Mouse (Mus musculus) limb, embryonic 10.5 days (tissue): ENCODE measurements around the gene Rsu1. TPM values are rescaled to one million over a fixed set of nuclear protein-coding genes. Genes with fewer than 3 reads are reported as not detected.
"Not testable (repeated sequence)": the region's sequence is repeated elsewhere in the genome, so short reads cannot be mapped to it uniquely, and the experiment has no call there.

Experiments
- DNase-seq: peaks from one replicate; pipeline ENCODE4 v3.0.0-alpha.2; 2017; ENCODE audit warnings: low spot score
- H3K27ac ChIP-seq: fragments of 300-500 bp; sonication (generic); 2 replicates; pipeline ENCODE4 v1.5.1; 2016; ENCODE audit warnings: mild to moderate bottlenecking
- H3K27me3 ChIP-seq: fragments of 300-500 bp; sonication (generic); 2 replicates; pipeline ENCODE4 v1.6.1; 2016; ENCODE audit warnings: low read depth, mild to moderate bottlenecking; ENCODE audit not compliant: poor library complexity, severe bottlenecking
- H3K36me3 ChIP-seq: fragments of 300-500 bp; sonication (generic); 2 replicates; pipeline ENCODE4 v1.6.1; 2016; ENCODE audit warnings: mild to moderate bottlenecking, moderate library complexity
- H3K4me1 ChIP-seq: fragments of 300-500 bp; sonication (generic); 2 replicates; pipeline ENCODE4 v1.6.1; 2016
- H3K4me3 ChIP-seq: fragments of 300-500 bp; sonication (generic); 2 replicates; pipeline ENCODE4 v1.5.1; 2016; ENCODE audit warnings: mild to moderate bottlenecking, moderate library complexity
- H3K9me3 ChIP-seq: fragments of 300-500 bp; sonication (generic); replicated peaks from 2 replicates; pipeline ENCODE4 v1.6.1; 2016; ENCODE audit warnings: mild to moderate bottlenecking
- WGBS: fragments of 180-500 bp; shearing (Covaris S2); methylation state at CpG from one replicate; pipeline ENCODE4 v1.1.7; 2016; 5-methylcytosine and 5-hydroxymethylcytosine counted together
- polyA plus RNA-seq: library from polyadenylated mRNA; unstranded; fragments of >200 nt; fragmentation: Nextera tagmentation; extraction: Ambion mirVana; gene quantifications from 2 replicates; pipeline ENCODE4 v1.2.1, GENCODE M21; 2016

Rsu1 gene
- polyA plus RNA-seq, 1 experiment from 2014 or later, result 79.1 TPM

DNA sequence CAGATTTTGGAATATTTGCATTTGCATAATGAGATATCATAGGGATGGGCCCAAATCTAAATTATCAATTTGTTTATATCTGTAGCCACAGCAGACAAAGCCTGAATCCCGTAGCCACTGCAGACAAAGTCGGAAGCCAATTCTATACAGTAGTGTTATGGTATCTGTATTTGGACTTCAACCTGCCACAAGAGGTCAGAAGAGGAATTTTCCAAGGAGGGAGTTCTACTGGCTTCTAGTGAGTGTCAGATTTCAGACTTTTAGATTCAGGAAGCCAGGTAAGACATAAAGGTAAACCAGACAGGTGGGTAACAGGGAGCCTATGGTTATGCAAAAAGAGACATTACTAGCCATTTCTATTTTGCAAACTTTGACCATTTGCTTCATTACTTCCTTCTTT, 64.4 kb downstream of the Rsu1 start:
- H3K36me3 ChIP-seq, result no peaks in the 10 kb centered on the region
- no peaks in the 10 kb centered on the region for H3K9me3 ChIP-seq
- WGBS, result 90% methylated on average over 2 of the region's 2 CpGs
- no peaks in the 10 kb centered on the region for H3K4me1 ChIP-seq
- H3K27ac ChIP-seq, result no peak overlapping the region
- no peak overlapping the region for H3K4me3 ChIP-seq
- no peak for DNase-seq
- H3K27me3 ChIP-seq, result no peaks in the 10 kb centered on the region

DNA sequence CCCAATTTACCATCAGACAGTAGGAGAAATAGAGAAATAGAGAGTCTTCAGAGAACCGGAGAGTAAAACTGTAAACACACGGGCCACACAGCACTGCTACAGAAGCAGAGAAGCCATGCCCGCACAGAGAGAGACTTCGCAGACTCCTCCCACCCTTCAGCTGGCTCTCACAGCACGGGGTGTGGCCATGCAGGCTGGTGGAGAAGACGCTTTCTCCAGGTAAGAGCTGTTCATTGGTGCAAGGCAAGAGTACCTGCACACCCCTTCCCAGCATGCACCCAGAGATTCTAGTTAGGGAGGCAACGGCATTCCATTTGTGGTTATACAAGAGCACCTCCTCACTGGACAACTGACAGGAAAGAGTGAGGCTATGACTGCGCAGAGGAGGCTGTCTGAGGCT, 64.8 kb downstream of the Rsu1 start:
- no peaks in the 10 kb centered on the region for H3K4me1 ChIP-seq
- H3K27ac ChIP-seq, result no peak overlapping the region
- no peak for DNase-seq
- 60% methylated on average over 8 of the region's 8 CpGs for WGBS
- no peaks in the 10 kb centered on the region for H3K9me3 ChIP-seq
- no peak overlapping the region for H3K4me3 ChIP-seq
- no peaks in the 10 kb centered on the region for H3K27me3 ChIP-seq
- no peaks in the 10 kb centered on the region for H3K36me3 ChIP-seq

DNA sequence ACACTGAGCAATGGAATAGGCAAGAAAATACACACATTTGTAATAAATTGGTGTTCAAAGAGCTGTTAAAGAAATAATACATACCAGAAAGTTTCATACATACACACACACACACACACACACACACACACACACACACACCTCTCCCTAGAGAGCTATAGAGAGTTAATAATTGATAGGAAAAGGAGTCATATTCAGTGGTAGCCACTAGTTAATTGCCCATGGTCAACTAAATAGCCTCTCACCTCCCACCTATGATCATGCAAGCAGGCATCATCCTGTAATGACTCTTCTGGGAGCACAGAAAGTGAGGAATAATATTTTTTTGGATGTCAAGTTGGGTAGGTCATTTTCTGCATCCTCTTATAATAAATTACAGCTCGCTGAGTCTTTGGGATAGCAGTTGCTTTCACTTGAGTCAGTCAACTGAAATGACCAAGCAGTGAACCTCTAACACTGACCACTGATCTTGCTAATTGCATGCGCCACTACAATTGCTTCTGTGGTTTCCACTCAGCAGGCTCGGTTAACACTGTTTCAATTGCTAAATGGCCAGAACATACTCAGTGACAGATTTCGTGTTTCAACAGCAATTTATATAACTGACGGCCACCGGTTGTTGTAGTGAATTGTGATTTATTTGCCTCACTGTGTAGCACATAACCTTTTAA, 68.3 kb downstream of the Rsu1 start:
- WGBS, result 82% methylated on average over 6 of the region's 6 CpGs
- no peak for DNase-seq
- no peak overlapping the region for H3K4me3 ChIP-seq
- H3K9me3 ChIP-seq, result no peaks in the 10 kb centered on the region
- H3K36me3 ChIP-seq, result no peaks in the 10 kb centered on the region
- no peaks in the 10 kb centered on the region for H3K27me3 ChIP-seq
- H3K4me1 ChIP-seq, result no peaks in the 10 kb centered on the region
- H3K27ac ChIP-seq, result no peak overlapping the region

DNA sequence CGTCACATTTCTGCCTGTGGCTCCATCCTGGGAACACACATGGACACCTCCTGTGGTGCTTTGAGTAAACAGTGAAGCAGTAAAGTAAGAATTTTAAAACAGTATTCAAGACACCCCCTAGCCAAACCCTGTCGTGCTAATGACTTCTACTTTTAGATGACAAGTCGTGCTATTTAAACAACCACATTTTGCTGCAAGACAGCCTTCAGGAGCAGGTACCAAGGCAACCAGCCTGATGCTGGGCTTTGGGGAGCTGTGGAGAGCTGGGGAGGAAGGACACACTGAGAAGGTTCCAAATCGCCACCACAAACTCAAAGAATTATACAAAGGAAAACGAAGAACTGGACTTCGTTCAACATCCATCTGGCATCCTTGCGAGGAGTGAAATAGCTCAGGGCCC, 71.5 kb downstream of the Rsu1 start:
- Histone ChIP-seq H3K4me3 (no peak overlapping the region), H3K36me3 (no peaks in the 10 kb centered on the region), H3K9me3 (no peaks in the 10 kb centered on the region), H3K27ac (no peak overlapping the region), H3K4me1 (no peaks in the 10 kb centered on the region), H3K27me3 (no peaks in the 10 kb centered on the region)
- 76% methylated on average over 7 of the region's 7 CpGs for WGBS
- DNase-seq, result no peak

DNA sequence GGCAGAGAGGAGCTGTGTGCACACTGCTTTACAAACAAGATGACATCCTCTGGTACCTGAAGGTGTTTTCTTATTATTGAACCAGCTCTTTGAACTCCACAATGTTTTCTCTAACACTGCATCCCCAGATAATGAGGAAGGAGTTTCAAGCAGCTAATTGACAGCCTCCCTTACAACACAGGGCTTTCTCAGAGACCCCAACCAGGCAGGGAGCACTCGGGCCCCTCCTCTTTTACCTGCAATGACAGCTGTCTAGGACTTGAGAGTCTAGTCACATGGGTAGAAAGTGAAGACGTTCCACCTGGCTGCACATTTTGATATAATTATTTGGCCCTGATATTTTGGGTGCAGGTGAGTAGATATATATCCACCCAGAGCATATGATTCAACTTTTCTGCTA, 72.2 kb downstream of the Rsu1 start:
- Histone ChIP-seq H3K36me3 (no peaks in the 10 kb centered on the region), H3K9me3 (no peaks in the 10 kb centered on the region), H3K27me3 (no peaks in the 10 kb centered on the region), H3K4me1 (no peaks in the 10 kb centered on the region), H3K27ac (no peak overlapping the region), H3K4me3 (no peak overlapping the region)
- DNase-seq, result no peak
- 73% methylated on average over 2 of the region's 2 CpGs for WGBS

DNA sequence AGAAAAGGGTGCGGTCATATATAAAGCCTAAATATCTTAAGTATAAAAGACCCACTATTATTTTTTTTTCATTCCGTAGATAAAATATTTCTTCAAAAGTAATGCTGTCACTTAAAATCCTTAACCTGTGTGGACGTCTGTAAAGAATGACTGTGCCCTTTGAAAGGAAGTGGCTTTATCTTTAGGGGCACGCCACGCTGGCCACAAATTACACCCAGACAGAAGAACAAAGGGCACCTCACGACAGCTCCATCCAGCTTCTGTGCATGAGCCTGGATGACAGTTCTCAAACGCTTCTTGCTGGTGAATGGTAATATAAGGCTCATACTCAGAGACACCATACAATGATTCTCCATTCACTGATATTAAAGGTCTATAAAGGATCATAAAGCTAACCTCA, 75.7 kb downstream of the Rsu1 start:
- no peak for DNase-seq
- no peaks in the 10 kb centered on the region for H3K27me3 ChIP-seq
- no peaks in the 10 kb centered on the region for H3K4me1 ChIP-seq
- WGBS, result 65% methylated on average over 7 of the region's 7 CpGs
- no peak overlapping the region for H3K4me3 ChIP-seq
- no peak overlapping the region for H3K27ac ChIP-seq
- no peaks in the 10 kb centered on the region for H3K9me3 ChIP-seq
- H3K36me3 ChIP-seq, result no peaks in the 10 kb centered on the region

DNA sequence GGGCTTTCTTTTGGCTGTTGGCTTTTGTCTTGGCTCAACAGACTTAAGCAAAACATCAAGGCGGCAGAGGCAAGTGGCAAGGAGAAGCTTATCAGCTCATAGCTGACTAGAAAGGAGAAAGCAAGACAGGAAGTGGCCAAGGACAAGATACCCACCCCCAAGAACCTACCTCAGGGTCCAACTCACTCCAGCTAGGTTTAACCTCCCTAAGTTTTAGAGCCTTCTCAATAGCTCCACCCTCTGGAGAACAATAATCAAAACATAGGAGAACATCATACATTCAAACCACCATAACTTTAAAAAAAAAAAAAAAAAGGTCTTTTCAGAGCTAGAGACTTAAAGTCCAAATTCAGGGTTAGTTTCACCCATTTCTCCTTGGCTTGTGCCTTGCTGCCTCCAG, 79.1 kb downstream of the Rsu1 start:
- Histone ChIP-seq H3K36me3 (no peaks in the 10 kb centered on the region), H3K27me3 (no peaks in the 10 kb centered on the region), H3K27ac (no peak overlapping the region), H3K4me1 (no peaks in the 10 kb centered on the region), H3K9me3 (no peaks in the 10 kb centered on the region), H3K4me3 (no peak overlapping the region)
- WGBS, result 92% methylated on average over 1 of the region's 1 CpGs
- no peak for DNase-seq

DNA sequence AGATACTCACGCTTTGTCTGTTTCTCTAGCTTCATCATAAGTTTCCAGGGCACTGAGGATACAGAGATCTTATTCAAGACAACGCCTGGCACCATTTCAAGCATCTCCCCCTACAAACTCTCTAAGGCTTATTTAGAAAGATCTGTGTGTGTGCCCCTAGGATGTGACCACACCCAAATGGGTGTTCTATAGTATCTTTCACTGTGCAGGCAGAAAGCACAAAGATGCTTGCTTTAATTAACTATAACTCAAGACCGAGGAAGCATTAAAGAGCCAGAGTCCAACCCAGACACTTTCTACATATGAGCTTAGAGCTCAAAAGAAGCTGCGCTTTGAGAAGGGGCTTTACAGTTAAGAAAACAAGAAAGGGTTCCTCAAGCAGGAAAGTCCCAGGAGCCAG, 80.4 kb downstream of the Rsu1 start:
- DNase-seq, result no peak
- H3K4me3 ChIP-seq, result no peak overlapping the region
- H3K27me3 ChIP-seq, result no peaks in the 10 kb centered on the region
- H3K36me3 ChIP-seq, result no peaks in the 10 kb centered on the region
- no peaks in the 10 kb centered on the region for H3K4me1 ChIP-seq
- H3K9me3 ChIP-seq, result no peaks in the 10 kb centered on the region
- H3K27ac ChIP-seq, result no peak overlapping the region
- WGBS, result 91% methylated on average over 4 of the region's 4 CpGs

DNA sequence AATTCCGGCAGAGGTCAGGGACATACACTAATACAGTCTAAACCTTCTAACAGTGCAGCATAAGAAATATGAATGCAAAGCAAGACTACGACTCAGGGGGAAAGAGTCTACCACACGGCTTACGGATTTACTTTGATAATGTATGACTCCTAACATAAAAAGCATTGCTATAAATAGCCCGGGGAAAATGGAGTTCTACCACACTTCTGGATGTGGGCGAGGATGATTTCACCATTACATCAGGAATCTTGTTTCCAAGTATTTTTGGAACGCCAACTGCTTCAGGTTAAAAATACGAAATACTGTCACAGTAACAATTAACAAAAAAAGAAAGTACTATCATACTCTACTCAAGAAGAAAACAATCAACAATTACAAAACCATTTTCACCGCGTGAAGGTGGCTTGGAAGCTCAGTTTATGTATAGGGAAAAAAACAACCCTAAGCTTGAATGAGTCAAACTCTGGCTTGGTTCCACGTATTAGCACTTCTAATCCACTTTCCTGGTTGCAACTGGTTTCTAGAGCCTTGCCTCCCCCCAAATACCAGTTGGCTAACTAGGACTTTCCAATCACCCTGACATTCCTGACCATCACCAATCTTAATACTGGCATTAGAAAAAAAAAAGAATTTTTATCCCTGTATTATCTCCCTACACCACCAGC, 82.3 kb downstream of the Rsu1 start:
- DNase-seq, result no peak
- Histone ChIP-seq H3K4me3 (no peak overlapping the region), H3K4me1 (no peaks in the 10 kb centered on the region), H3K9me3 (no peaks in the 10 kb centered on the region), H3K27me3 (no peaks in the 10 kb centered on the region), H3K36me3 (no peaks in the 10 kb centered on the region), H3K27ac (no peak overlapping the region)
- 92% methylated on average over 11 of the region's 11 CpGs for WGBS

DNA sequence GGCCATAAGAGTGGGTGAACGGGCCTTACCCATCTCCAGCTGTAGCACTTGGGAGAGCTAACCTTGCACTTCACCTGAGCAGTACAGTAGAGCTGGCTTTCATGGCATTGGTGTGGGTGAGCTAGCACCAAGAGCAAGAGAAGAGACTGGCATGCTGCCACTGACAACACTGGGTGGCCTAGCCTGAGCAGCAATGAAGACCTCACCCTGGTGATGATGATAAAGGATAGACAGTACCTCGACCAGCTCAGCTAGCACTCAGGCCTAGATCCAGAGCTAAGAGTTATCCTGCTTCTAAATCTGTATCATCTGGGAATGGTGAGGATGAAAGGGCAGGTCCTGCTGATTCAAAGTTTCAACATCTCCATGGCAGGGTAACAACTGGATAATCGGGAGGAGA, 88.1 kb downstream of the Rsu1 start:
- Histone ChIP-seq H3K9me3 (no peaks in the 10 kb centered on the region), H3K27me3 (no peaks in the 10 kb centered on the region), H3K4me1 (no peaks in the 10 kb centered on the region), H3K27ac (no peak overlapping the region), H3K4me3 (no peak overlapping the region), H3K36me3 (no peaks in the 10 kb centered on the region)
- 95% methylated on average over 3 of the region's 3 CpGs for WGBS
- no peak for DNase-seq

DNA sequence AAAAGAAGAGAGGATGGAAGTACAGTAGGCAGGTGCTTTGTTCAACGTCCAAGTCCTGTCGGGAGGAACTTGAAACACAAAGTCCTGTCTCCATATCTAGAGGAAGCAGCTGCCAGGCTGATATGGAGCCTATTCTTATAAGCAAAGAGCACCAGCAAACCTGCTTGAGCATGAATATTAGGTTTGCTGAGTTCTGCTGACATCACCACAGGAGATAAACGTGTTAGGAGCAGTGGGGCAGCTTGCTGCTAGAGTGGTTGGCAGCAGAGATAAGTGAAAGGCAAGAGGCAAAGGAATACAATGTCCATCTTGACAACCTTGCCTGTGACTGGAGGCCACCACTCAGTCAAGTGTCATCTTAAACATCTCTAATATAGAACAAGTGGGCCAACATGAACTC, 89.3 kb downstream of the Rsu1 start:
- not testable (repeated sequence) for H3K4me1 ChIP-seq, H3K27ac ChIP-seq, H3K36me3 ChIP-seq, H3K27me3 ChIP-seq, H3K4me3 ChIP-seq, H3K9me3 ChIP-seq, DNase-seq
- 100% methylated on average over 1 of the region's 3 CpGs for WGBS

DNA sequence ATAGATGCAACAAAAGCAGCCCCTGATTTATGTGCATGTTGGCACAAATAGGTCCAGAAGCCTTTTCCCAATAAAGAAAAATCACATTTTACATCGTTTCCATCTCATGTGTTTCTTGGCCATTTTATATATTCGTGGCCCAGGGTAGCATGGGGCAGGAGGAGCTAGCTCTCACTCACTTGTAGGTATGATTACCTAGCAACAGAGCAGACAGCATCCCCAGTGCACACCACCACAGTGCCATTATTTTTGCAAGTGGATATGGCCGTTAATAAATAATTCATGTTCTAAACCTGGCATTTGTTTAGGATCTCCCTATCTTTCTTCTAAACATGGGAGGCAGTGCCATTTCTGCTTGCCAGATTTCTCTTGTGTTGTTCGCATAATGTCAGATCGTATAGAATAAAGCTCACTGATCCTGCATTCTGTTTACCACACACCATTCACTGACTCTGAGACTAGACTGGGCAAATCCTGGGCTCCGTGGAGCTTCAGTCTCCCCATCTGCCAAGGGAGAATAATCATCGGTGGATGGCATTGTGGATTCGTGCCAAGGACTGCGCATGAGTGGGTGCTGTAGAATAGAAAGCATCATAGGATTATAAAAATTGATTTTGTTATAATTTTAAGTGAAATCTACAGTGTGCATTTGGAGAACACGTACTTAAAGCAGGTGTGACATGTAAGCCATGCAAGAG, 93.4 kb downstream of the Rsu1 start:
- Histone ChIP-seq H3K4me3 (no peak overlapping the region), H3K27me3 (0 out of 2 replicates have a peak, but pooled peaks cover 4% of the 10 kb centered on the region), H3K4me1 (peaks cover 9% of the 10 kb centered on the region), H3K36me3 (no peaks in the 10 kb centered on the region), H3K27ac (no peak overlapping the region), H3K9me3 (no peaks in the 10 kb centered on the region)
- DNase-seq, result no peak
- 92% methylated on average over 10 of the region's 10 CpGs for WGBS

DNA sequence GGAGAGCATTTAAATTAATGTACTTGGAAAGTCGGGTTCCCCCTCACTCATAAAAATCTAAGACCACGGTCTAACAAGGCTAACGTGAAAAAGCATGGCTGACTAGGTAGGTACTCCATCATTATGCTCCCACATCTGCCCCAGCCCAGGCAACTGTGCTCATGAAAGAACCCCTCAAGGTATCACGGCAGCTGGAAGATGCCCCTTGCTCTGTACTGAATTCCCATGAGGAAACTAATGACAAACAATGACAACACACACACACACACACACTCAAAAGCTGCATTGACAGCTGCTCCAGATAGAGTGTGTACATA, 95.0 kb downstream of the Rsu1 start:
- WGBS, result 67% methylated on average over 4 of the region's 4 CpGs
- DNase-seq, result no peak
- Histone ChIP-seq H3K27me3 (0 out of 2 replicates have a peak, but pooled peaks cover 4% of the 10 kb centered on the region), H3K36me3 (no peaks in the 10 kb centered on the region), H3K9me3 (no peaks in the 10 kb centered on the region), H3K4me3 (no peak overlapping the region), H3K27ac (no peak overlapping the region), H3K4me1 (peaks cover 9% of the 10 kb centered on the region)
